Mouse (Mus musculus) spleen, adult 18-20 months (tissue): ENCODE results near the gene Pusl1.

ENCODE experiments used
- DNase-seq, 2 experiments: peaks; one replicate each; pipeline ENCODE4 v3.0.0; 2022; ENCODE audit warnings: mixed read lengths in 2 of 2

Gene Pusl1

GRCm38 (mm10) chr4:155840076-155841002 lies 51.2 kb downstream of the Pusl1 start:
- DNase-seq = peak in 1 of 2 experiments; percentile 2

- peak; percentile 22 to 33 for DNase-seq
These were observed 52.1 kb downstream of the Pusl1 start, which contains the start of gene Mxra8 for GRCm38 (mm10) chr4:155839483-155839910. TSS of gene Mxra8 (plus strand) at chr4:155839680.

GRCm38 (mm10) chr4:155838187-155839153 lies 53.1 kb downstream of the Pusl1 start:
- DNase-seq = no peak
